Mouse (Mus musculus) lung, postnatal 36 days (tissue): ENCODE results near the gene Prkcz.

Source experiments
- DNase-seq: peaks from one replicate; pipeline ENCODE4 v3.0.0; 2022; ENCODE audit warnings: mixed read lengths

Gene Prkcz

DNA sequence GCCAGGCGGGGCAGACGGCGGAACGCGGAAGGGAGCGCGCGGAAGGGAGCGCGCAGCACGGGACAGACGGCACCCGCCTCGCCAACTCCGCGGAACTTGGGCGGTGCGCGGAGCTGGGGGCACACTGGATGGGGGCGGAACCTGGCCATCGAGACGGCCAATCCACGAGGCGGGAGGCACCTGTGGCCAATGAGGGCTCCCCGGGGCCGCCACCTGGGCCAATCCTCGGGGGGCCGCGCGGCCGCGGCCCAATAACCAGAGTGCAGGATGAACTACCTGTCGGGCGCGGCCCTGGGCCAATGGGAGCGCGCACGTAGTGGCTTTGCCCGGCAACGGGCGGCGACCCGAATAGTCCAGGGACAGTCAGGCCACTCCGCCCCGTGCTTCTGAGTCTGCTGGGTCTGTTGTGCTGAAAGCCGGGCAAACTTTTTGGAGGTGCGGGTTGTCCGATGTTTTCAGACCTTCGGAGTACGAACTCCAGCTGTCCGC lies at the start of gene Prkcz:
Prkcz (minus strand) TSS at position 59 of the 489 bp plus-strand sequence.
- peak; percentile 94 for DNase-seq

- peak; percentile 63 for DNase-seq
Measured at GRCm38 (mm10) chr4:155409058-155409776, 48.1 kb upstream of the Prkcz start, which contains the start of gene Cfap74. Cfap74 (plus strand) TSS chr4:155409190.

GRCm38 (mm10) chr4:155408695-155409057 lies 47.5 kb upstream of the Prkcz start:
- peak; percentile 29 for DNase-seq

DNA sequence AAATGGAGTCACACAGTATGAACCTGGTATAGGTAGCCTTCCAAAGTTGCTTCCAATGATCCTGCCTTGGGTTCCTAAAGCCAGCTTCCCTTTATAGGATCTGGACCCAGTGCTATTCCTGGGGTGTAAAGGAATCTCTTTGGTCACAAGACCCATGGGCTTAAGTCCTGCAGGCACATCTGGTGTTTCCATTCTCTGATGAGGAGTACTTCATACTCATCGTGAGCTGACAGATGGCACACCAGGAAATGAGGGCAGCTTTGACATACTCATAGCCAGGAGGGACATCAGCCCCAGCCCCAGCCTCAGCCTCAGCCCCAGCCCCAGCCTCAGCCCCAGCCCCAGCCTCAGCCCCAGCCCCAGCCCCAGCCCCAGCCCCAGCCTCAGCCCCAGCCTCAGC lies 41.3 kb upstream of the Prkcz start:
- DNase-seq = no peak

DNA sequence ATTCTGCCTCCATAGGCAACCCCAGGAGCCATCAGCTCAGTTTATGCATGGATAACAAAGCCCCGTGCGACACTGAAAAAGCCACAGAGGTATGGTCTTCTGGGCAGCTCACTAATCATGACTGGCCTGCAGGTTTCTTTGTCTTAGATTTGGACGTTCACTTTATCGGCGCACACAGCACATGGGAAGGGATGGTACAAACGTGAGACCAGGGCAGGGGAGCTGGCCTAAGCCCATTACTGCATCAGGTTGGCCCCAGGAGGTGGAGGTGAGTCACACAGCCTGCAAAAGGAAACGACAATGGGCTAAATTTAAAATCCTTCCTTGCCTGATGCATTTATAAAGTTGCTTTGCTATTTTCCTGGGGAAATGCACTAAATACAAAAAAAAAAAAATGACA lies 40.0 kb upstream of the Prkcz start:
- DNase-seq = no peak

DNA sequence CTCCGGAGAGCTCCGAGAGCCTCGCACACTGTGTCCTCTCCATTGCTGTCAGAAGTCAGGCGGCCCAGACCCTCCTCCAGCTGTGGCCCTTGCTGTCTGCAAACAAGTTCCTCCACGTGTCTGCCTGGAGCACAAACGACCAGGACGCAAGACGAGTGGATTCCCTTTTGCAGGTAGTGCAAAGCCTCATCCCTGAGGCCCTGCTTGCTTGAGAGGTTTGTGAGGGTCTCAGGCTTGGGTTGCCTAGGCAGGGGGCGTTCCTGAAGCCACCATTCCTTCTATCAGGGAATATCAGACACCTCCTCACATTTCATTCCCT lies 37.0 kb upstream of the Prkcz start:
- no peak for DNase-seq

DNA sequence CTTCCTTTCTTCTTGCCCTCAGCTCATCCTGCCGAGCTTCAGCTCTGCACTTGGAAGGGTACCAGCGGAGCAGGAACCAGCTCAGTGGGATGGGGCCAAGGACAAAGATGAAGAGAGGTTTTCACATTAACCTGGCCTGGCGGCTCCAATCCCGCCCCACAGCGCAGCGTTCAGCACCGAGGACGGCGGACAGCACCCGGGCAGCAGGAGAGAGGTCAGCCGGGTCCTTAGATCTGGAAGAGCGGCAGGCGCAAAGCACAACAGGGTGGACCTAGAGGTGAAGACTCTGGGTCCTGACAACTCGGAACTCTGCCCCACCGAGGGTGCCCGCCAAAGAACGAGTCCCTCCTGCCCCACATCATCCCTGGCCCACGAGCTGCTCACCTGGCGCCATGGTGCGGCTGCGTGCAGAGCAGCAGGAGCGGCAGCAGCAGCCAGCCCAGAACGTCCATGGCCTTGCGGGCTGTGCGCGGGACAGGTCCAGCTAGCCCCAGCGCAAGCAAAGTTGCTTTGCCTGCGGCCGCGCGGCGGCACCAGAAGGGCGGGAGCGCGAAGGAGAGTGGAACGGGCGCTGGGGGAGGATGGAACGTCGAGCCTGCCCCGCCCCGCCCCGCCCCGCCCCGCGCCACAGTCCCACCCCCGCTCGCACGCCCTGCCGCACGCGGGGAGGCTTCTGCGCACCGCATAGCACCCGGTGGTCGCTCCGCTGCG lies 36.5 kb upstream of the Prkcz start, which contains the start of gene Gabrd:
Gabrd (minus strand) TSS at position 602 of the 711 bp plus-strand sequence.
- DNase-seq = peak; percentile 45

DNA sequence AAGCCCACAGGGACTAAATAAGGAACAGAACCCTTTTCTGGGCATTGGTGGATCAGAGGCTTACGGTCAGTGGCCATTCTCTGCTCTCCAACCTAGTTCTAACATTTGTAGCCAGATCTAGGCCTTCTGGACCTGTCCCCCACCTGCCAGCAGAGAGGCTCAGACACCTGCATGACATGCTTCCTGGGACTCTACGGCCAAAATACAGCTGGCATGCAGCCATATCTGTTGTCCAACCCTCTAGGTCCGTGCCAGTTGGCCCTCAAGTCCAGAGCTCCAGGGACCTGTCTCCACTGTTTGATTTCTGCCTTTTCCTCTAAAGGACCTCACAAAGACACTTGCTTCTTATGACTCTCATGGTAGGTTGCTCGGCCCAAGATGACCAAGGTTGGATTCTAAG lies 35.6 kb upstream of the Prkcz start:
- no peak for DNase-seq

- DNase-seq = no peak
Measured at GRCm38 (mm10) chr4:155395471-155395870, 34.3 kb upstream of the Prkcz start.

DNA sequence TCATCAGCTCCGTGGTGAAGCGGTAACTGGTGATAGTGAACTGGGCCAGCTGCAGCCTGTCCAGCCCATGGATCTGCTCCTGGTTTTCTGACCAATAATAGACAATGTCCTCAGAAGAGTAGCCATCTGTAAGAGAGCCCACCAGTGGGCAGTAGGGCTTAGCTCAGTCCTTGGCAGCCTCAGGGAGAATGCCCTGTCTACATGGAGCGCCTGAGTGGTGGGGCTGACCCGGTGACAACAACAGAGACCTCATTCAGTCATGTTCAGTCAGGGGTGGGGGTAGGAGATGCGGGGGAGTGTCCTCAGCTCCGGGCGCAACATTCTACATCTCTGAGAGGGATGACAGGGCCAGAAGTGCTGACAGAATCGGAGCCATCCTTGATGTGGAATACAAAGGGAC lies 26.0 kb upstream of the Prkcz start:
- no peak for DNase-seq

GRCm38 (mm10) chr4:155383326-155383725 lies 22.2 kb upstream of the Prkcz start:
- no peak for DNase-seq

DNA sequence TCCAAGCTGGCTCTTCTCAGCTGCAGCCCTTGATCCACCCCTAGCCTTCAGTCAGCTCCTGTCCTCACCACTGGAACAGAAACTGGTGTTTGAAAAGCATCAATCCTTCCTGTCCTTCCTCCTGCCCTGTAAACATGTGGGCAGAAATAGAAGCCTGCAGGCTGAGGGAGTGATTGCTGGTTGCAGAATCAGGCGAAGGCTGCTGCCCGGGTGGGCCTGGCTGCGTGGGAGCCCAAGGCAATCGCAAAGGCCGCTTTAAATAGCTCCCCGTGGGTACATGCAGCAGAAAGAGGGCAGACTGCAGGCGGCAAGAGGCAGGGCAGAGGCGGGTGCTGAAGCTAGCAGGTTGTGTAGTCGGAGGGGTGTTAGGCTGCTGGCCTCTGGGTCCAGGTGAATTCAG lies 21.6 kb upstream of the Prkcz start:
- no peak for DNase-seq

DNA sequence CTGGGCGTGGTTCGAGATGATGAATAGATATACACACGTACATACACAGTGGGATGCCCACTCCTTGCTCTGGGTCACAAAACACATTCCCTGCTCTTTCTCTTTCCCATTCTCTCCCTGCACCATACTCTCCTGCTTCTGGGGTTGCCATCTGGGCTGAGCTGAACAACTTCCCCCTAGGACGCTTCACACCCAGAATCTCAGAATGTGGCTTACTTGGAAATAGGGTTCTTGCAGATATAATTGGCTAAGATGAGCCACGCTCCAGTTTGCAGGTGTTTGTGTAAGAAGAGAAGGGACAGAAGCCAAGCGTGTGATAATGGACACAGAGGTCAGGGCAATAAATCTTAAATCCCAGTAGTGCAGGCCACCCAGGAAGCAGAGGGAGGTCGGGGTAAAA lies 20.8 kb upstream of the Prkcz start:
- DNase-seq = no peak

DNA sequence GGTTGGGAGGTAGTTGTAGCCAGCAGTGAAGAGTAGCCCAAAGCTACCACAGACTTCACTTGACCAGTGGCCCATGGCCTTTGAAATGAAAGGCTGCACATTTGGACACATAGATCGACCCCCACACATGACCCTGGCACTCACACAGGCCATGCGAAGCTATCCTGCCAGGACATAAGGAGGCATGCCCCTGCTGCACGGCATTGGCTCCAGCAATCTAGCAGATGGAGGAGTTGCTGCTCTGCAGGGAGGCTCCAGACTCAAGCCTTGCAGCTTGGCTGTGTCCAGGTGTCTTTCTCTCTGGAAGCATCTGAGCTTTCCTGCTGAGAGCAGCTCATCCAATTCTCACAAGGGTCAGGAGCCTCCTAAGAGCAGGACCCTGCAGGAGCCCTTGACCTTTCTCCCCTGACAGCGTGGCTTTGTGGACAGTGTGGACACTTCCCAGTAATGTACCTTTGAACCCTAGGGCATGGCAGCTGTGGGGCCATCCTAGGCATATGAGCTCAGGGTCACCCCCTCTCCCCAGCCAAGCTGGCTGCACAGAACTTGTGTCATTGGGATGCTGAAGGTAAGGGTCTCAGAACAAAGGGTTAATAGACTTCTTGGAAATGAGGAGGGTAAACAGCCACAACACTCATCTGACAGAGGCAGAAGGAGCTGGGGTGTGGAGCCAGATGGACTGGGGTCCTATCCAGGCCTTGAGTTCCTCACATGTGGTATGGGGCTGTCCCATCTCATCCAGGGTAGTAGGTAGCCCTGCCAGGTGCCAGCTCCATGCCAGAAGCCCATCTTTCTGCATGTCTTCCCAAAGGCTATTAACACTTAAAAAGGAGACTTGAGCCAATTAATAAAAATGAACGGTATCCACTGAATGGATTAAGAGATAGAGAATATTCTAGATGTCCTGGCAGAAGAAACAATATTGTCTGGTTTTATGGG lies 10.9 kb upstream of the Prkcz start:
- DNase-seq = no peak

DNA sequence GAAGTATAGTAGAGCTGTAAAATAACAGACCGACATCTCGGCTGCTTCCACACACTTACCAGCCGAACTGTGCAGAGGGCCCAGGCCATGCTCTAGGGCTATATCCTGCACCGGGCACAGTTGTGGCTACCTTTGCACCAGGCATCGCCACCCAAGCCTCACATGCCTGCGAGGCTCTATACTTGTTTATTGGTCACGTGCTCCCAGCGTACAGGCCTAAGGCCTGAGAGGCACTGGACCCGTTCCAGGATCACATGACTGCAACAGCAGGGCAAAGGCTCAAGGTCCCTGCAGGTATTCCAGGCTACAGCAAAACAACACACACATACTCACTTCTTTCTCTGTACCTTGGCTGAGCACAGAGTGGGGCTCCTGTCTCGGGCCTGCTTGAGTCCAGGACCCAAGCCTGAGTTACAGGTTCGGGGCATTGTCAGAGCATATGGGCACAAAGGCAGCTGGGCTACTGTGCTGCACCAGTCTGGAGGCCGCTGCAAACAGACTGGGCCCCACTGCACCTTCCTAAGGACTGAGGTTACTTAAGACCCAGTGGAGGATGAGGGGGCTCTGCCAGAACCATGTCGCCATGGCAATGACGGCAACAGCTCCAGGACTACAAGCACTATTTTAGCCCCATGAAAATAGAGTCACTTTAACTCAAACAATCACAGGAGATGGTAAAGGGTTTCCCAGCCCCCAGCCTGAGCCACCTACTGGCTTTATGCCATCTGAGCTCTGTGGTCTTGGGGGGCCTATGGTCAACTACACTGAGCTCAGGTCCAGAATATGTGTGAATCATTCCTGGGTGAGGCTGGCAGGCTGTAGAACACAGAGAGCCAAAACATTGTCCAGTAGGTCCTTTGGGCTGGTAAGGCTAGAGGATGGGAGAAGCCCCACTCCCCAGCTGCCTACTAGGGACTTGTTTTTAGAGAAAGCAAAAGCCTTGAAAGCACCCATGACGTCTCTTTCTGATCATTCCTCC lies 9.9 kb upstream of the Prkcz start:
- peak; percentile 22 for DNase-seq

DNA sequence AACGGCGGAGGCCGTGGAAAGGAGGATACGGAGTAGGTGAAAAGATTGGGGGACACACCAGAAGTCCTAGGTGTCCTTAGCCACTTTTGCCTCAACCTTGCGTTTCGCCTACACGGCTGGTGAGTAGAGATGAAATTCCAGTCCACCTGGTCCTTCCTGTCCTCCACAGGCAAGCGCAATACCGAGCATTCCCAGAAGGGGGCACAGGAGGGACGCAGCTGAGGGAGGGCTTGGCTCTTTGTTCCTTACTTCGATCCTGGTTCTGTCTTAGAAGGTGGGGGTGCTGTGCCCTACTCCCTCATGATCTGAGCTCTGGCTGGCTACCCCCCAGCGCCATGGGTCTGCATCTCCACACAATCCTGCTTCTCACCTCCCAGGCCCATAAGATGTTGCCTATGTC lies 7.5 kb upstream of the Prkcz start:
- peak; percentile 83 for DNase-seq

DNA sequence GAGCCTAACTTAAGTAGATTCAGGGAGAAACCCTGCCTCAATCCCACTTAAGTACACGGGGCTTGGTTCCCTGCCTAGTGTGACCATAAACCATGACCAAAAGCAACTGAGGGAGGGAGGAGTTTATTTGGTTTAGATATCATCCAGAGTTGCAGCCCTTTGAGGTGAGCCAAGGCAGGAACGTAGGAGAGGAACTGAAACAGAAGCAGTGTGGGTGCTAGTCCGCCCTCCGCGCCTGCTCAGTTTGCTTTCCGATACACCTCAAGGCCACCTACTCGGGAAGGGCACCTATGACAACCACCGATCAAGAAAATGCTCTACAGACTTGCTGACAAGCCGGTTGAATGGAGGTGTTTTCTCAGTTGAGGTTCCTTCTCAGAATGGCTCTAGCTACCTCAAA lies 6.6 kb upstream of the Prkcz start:
- DNase-seq = no peak

GRCm38 (mm10) chr4:155366784-155367183 lies 5.6 kb upstream of the Prkcz start:
- no peak for DNase-seq

DNA sequence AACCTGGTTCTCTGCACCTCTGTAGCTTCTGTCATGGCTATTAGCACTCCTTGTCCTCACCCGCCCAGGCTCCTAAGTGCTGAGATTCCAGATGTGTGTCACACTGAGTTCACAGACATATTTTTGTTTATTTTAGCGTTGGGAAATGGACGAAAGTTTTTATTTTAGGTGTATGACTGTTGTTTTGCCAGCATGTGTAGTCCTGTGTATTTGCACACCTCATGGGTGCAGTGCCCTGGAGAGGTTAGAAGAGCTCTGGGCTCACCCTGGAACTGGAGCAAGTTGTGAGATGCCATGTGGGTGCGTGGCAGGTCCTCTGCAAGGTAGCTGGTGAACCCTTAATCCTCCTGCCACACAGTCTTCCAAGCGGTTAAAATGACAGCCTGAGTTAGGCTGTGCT lies 1.3 kb upstream of the Prkcz start:
- DNase-seq = no peak

DNA sequence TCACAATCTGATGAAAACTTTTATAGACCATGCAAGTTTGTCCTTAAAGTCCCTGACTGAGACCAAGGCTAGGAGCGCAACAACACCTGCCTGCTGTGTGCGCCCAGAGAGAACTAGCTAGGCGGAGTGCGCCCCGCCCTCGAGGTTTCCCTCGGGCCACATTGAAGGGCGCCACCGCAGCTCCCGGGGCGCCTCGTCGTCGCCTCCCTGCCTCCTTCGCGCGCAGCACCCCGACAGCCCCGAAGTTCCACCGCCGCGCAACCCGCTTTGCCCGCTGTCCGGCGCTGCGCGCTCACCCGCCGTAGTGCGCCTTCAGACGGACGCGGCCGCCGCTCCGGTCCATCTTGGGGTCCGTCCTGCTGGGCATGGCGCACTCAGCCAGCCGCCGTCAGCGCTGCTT lies 305 bp downstream of the Prkcz start:
- DNase-seq = peak; percentile 54

GRCm38 (mm10) chr4:155359560-155360464 lies 1.3 kb downstream of the Prkcz start:
- DNase-seq = peak; percentile 59
